In genomic region chr14:59888446-59888845, GRCm38 (mm10) we compare ENCODE assay signal across 21 mouse cellular contexts.
DNase-seq lines count a peak whose midpoint lies in the region; ATAC-seq and TF ChIP-seq lines count a peak whose summit lies in the region.
"Had no signal": no experiment of that assay in that cellular context is flagged by ENCODE, and none has a peak within 500 bp of the region (broad histone marks: within the 10 kb centered on the region; RNA-seq: fewer than 3 reads in every experiment).

No protein-coding gene starts in this region.

- no peak for TF ChIP-seq EP300 in lung, postnatal 0 days (IDR thresholded peaks at IDR 0.05)
- TF ChIP-seq EP300 in MEL (IDR thresholded peaks at IDR 0.05; ENCODE audit: low read depth in 1 of 2, low read length in 2 of 2), result no peak

- no peak for ATAC-seq in forebrain, embryonic 14.5 days
- ATAC-seq in lung, embryonic 14.5 days (ENCODE audit: insufficient read depth), result no peak
- no peak for ATAC-seq in lung, postnatal 0 days
- ATAC-seq: hindbrain, embryonic 16.5 days; intestine, embryonic 15.5 days had no signal

- WGBS in forebrain, embryonic 14.5 days, result 62% methylated on average over 1 of the region's 1 CpGs
- 90% methylated on average over 1 of the region's 1 CpGs for WGBS in forebrain, embryonic 10.5 days
- WGBS in lung, embryonic 14.5 days, result 87% methylated on average over 1 of the region's 1 CpGs
- 88% methylated on average over 1 of the region's 1 CpGs for WGBS in lung, postnatal 0 days

- no peak overlapping the region for H3K4me3 ChIP-seq in forebrain, embryonic 14.5 days (ENCODE audit: low read depth, low read length)
- H3K4me3 ChIP-seq in forebrain, embryonic 10.5 days, result no peak overlapping the region
- H3K4me3 ChIP-seq in lung, embryonic 14.5 days (ENCODE audit: low read depth, low read length), result no peak overlapping the region
- H3K4me3 ChIP-seq in lung, postnatal 0 days (ENCODE audit: low read depth, low read length), result no peak overlapping the region
- no peak overlapping the region for H3K4me3 ChIP-seq in MEL (ENCODE audit: control insufficient read depth in 1 of 2, insufficient read depth in 1 of 2, low read depth in 2 of 2, low read length in 2 of 2)
- H3K4me3 ChIP-seq: heart, embryonic 12.5 days; heart, embryonic 15.5 days; hindbrain, embryonic 10.5 days; hindbrain, embryonic 13.5 days; intestine, embryonic 15.5 days had no signal

- H3K27ac ChIP-seq in forebrain, embryonic 14.5 days (ENCODE audit: low read depth, low read length), result no peak overlapping the region
- H3K27ac ChIP-seq in forebrain, embryonic 10.5 days, result no peak overlapping the region
- H3K27ac ChIP-seq in lung, embryonic 14.5 days (ENCODE audit: low read depth), result 0 out of 2 replicates have a peak overlapping the region, but pooled peaks have one; percentile 51
- H3K27ac ChIP-seq in lung, postnatal 0 days (ENCODE audit: low read length), result no peak overlapping the region
- H3K27ac ChIP-seq in MEL (ENCODE audit: control insufficient read depth, low read depth, low read length), result no peak overlapping the region
- H3K27ac ChIP-seq: hindbrain, embryonic 10.5 days; hindbrain, embryonic 13.5 days; intestine, embryonic 15.5 days had no signal

- no peak overlapping the region for H3K4me2 ChIP-seq in forebrain, embryonic 14.5 days (ENCODE audit: low read length)
- no peak overlapping the region for H3K4me2 ChIP-seq in lung, embryonic 14.5 days
- no peak overlapping the region for H3K4me2 ChIP-seq in lung, postnatal 0 days (replicated peaks; ENCODE audit: low read depth, low read length)
- H3K4me2 ChIP-seq: hindbrain, embryonic 13.5 days; intestine, embryonic 15.5 days had no signal

- no peak for TF ChIP-seq RAD21 in MEL (IDR thresholded peaks at IDR 0.05; ENCODE audit: low read depth, low read length)

- peaks cover 9% of the 10 kb centered on the region for H3K4me1 ChIP-seq in forebrain, embryonic 14.5 days (ENCODE audit: control insufficient read depth, insufficient read depth, low read length)
- peaks cover 17% of the 10 kb centered on the region for H3K4me1 ChIP-seq in forebrain, embryonic 10.5 days
- peaks cover 27% of the 10 kb centered on the region for H3K4me1 ChIP-seq in lung, embryonic 14.5 days (ENCODE audit: insufficient read depth)
- H3K4me1 ChIP-seq in lung, postnatal 0 days (ENCODE audit: insufficient read depth, low read depth, low read length), result no peaks in the 10 kb centered on the region
- no peaks in the 10 kb centered on the region for H3K4me1 ChIP-seq in MEL (ENCODE audit: control insufficient read depth in 1 of 2, insufficient read depth in 2 of 2, low read length in 2 of 2)
- H3K4me1 ChIP-seq: hindbrain, embryonic 10.5 days had no signal

- no peaks in the 10 kb centered on the region for H3K36me3 ChIP-seq in forebrain, embryonic 14.5 days (ENCODE audit: control insufficient read depth, insufficient read depth, low read length)
- H3K36me3 ChIP-seq in forebrain, embryonic 10.5 days (replicated peaks), result no peaks in the 10 kb centered on the region
- H3K36me3 ChIP-seq in lung, embryonic 14.5 days (ENCODE audit: insufficient read depth), result no peaks in the 10 kb centered on the region
- no peaks in the 10 kb centered on the region for H3K36me3 ChIP-seq in lung, postnatal 0 days (ENCODE audit: insufficient read depth, low read length)
- H3K36me3 ChIP-seq in MEL (ENCODE audit: control insufficient read depth in 1 of 2, insufficient read depth in 2 of 2, low read length in 2 of 2), result no peaks in the 10 kb centered on the region
- H3K36me3 ChIP-seq: heart, embryonic 12.5 days; heart, embryonic 15.5 days; hindbrain, embryonic 10.5 days; hindbrain, embryonic 13.5 days; intestine, embryonic 15.5 days had no signal

- H3K79me2 ChIP-seq in MEL (ENCODE audit: control insufficient read depth, insufficient read depth, low read length, poor library complexity), result no peaks in the 10 kb centered on the region

- no peak for TF ChIP-seq POLR2A in MEL (IDR thresholded peaks at IDR 0.05; ENCODE audit: control insufficient read depth in 1 of 2, insufficient read depth in 1 of 2, low read depth in 1 of 2, low read length in 2 of 2, poor library complexity in 1 of 2)

- no peaks in the 10 kb centered on the region for H3K27me3 ChIP-seq in forebrain, embryonic 14.5 days (replicated peaks; ENCODE audit: control insufficient read depth, insufficient read depth, low read length)
- H3K27me3 ChIP-seq in forebrain, embryonic 10.5 days (ENCODE audit: poor library complexity, severe bottlenecking), result no peaks in the 10 kb centered on the region
- H3K27me3 ChIP-seq in lung, embryonic 14.5 days (ENCODE audit: insufficient read depth, low read length), result no peaks in the 10 kb centered on the region
- no peaks in the 10 kb centered on the region for H3K27me3 ChIP-seq in lung, postnatal 0 days (replicated peaks; ENCODE audit: insufficient read depth, low read length)
- H3K27me3 ChIP-seq in MEL (ENCODE audit: control insufficient read depth in 1 of 2, insufficient read depth in 2 of 2, low read length in 2 of 2), result no peaks in the 10 kb centered on the region; a peak in 1 of 4 replicates
- H3K27me3 ChIP-seq: intestine, embryonic 15.5 days had no signal

- TF ChIP-seq CTCF in lung, embryonic 14.5 days (IDR thresholded peaks at IDR 0.05; ENCODE audit: low read depth), result no peak
- TF ChIP-seq CTCF in lung, postnatal 0 days (IDR thresholded peaks at IDR 0.05), result no peak
- no peak for TF ChIP-seq CTCF in MEL (IDR thresholded peaks at IDR 0.05 in 2 of 3, conservative IDR thresholded peaks at IDR 0.05 in 1 of 3; ENCODE audit: control insufficient read depth in 1 of 3, insufficient read depth in 1 of 3, low read depth in 2 of 3, low read length in 3 of 3, poor library complexity in 1 of 3, severe bottlenecking in 1 of 3)

- no peaks in the 10 kb centered on the region for H3K9me3 ChIP-seq in forebrain, embryonic 14.5 days (replicated peaks; ENCODE audit: control insufficient read depth, low read length)
- no peaks in the 10 kb centered on the region for H3K9me3 ChIP-seq in forebrain, embryonic 10.5 days
- H3K9me3 ChIP-seq in lung, embryonic 14.5 days (ENCODE audit: low read depth, low read length), result no peaks in the 10 kb centered on the region
- H3K9me3 ChIP-seq in lung, postnatal 0 days (ENCODE audit: low read length), result no peaks in the 10 kb centered on the region
- no peaks in the 10 kb centered on the region for H3K9me3 ChIP-seq in MEL (replicated peaks; ENCODE audit: insufficient read depth, low read length)
- H3K9me3 ChIP-seq: heart, embryonic 12.5 days; heart, embryonic 15.5 days; hindbrain, embryonic 10.5 days; hindbrain, embryonic 13.5 days; intestine, embryonic 15.5 days had no signal

- DNase-seq in forebrain, embryonic 14.5 days (ENCODE audit: low spot score), result peak; percentile 54
- no peak for DNase-seq in forebrain, embryonic 10.5 days (ENCODE audit: extremely low spot score, low spot score)
- peak; percentile 70 for DNase-seq in lung, embryonic 14.5 days
- no peak for DNase-seq in lung, postnatal 0 days (ENCODE audit: low spot score)
- DNase-seq in 416B (ENCODE audit: low read depth), result peak; percentile 17
- DNase-seq in MEL (ENCODE audit: low read depth, low spot score), result peak; percentile 5
- no peak for DNase-seq in kidney, adult 18-20 months
- DNase-seq in right cerebral cortex, postnatal 10 days (ENCODE audit: low spot score in 2 of 2), result no peak
- DNase-seq: adrenal gland, adult 2 months; adrenal gland, postnatal 14 days; cerebellum, adult 11-12 months; cerebellum, adult 9-10 months; gastrocnemius, postnatal 25 days; heart, postnatal 10 days; heart, postnatal 36 days had no signal

- H3K9ac ChIP-seq in forebrain, embryonic 14.5 days (ENCODE audit: low read length), result no peak overlapping the region
- H3K9ac ChIP-seq in lung, embryonic 14.5 days, result no peak overlapping the region
- H3K9ac ChIP-seq in lung, postnatal 0 days (replicated peaks; ENCODE audit: low read depth), result no peak overlapping the region
- H3K9ac ChIP-seq in MEL (ENCODE audit: control insufficient read depth, low read depth, low read length, poor library complexity, severe bottlenecking), result no peak overlapping the region
- H3K9ac ChIP-seq: heart, embryonic 12.5 days; heart, embryonic 15.5 days; hindbrain, embryonic 13.5 days; intestine, embryonic 15.5 days had no signal

TF ChIP-seq in MEL, 35 proteins besides CTCF, POLR2A, EP300 and RAD21:
- no peak for TF ChIP-seq USF2 (IDR thresholded peaks at IDR 0.05; ENCODE audit: borderline replicate concordance in 1 of 2, insufficient read depth in 1 of 2, low read depth in 1 of 2, low read length in 2 of 2)
- TF ChIP-seq HCFC1 (IDR thresholded peaks at IDR 0.05; ENCODE audit: low read depth, low read length), result no peak
- TF ChIP-seq ZMIZ1 (IDR thresholded peaks at IDR 0.05; ENCODE audit: low read depth, low read length), result no peak
- no peak for TF ChIP-seq TAL1 (IDR thresholded peaks at IDR 0.05; ENCODE audit: low read length)
- TF ChIP-seq NRF1 (IDR thresholded peaks at IDR 0.05; ENCODE audit: insufficient read depth, low read depth, low read length, poor library complexity, severe bottlenecking), result no peak
- TF ChIP-seq ETS1 (IDR thresholded peaks at IDR 0.05; ENCODE audit: low read depth, low read length), result no peak
- TF ChIP-seq TCF12 (IDR thresholded peaks at IDR 0.05; ENCODE audit: low read depth, low read length), result no peak
- TF ChIP-seq UBTF (IDR thresholded peaks at IDR 0.05; ENCODE audit: borderline replicate concordance, insufficient read depth, low read depth, low read length), result no peak
- no peak for TF ChIP-seq KAT2A (conservative IDR thresholded peaks at IDR 0.05; ENCODE audit: low read depth, low read length)
- TF ChIP-seq POLR2AphosphoS5 (IDR thresholded peaks at IDR 0.05; ENCODE audit: borderline replicate concordance, low read depth, low read length), result no peak
- no peak for TF ChIP-seq ZC3H11A (IDR thresholded peaks at IDR 0.05; ENCODE audit: low read depth, low read length)
- TF ChIP-seq CHD2 (IDR thresholded peaks at IDR 0.05; ENCODE audit: low read length), result no peak
- TF ChIP-seq ZNF384 (IDR thresholded peaks at IDR 0.05; ENCODE audit: low read depth, low read length), result no peak
- no peak for TF ChIP-seq ZKSCAN1 (IDR thresholded peaks at IDR 0.05; ENCODE audit: low read depth, low read length)
- no peak for TF ChIP-seq SMC3 (IDR thresholded peaks at IDR 0.05; ENCODE audit: low read depth, low read length)
- TF ChIP-seq MXI1 (IDR thresholded peaks at IDR 0.05; ENCODE audit: low read depth, low read length), result no peak

Comparison
In these comparisons a context has a peak if more than half of its experiments do, and no peak if none do; other contexts are left out.
1. DNase-seq: peak in forebrain, embryonic 14.5 days (single experiment), lung, embryonic 14.5 days (single experiment), 416B (single experiment) and MEL (single experiment); none in forebrain, embryonic 10.5 days (single experiment), lung, postnatal 0 days (single experiment), kidney, adult 18-20 months (single experiment) and right cerebral cortex, postnatal 10 days (0 of 2).